Mouse (Mus musculus) left cerebral cortex, adult 8-10 months (tissue): ENCODE measurements around the gene Cemip2. TPM values are rescaled to one million over a fixed set of nuclear protein-coding genes. Genes with fewer than 3 reads are reported as not detected.
"Not testable (repeated sequence)": the region's sequence is repeated elsewhere in the genome, so short reads cannot be mapped to it uniquely, and the experiment has no call there.

Experiments
- DNase-seq, 2 experiments: peaks; one replicate each; pipeline ENCODE4 v3.0.0; 2022; ENCODE audit warnings: low spot score in 2 of 2
- total RNA-seq, 4 experiments: library from RNA; stranded (reverse); gene quantifications; 2 replicates each; pipeline ENCODE4 v1.2.4; 2022

Gene Cemip2
- total RNA-seq, 4 experiments from 2014 or later, result 11.1 to 13.8 (median 11.5) TPM

GRCm38 (mm10) chr19:21862991-21863931, 85.1 kb downstream of the Cemip2 start:
- DNase-seq, result no peak

GRCm38 (mm10) chr19:21865242-21866055, 87.3 kb downstream of the Cemip2 start:
- DNase-seq, result no peak

- DNase-seq, result no peak
These were observed 88.0 kb downstream of the Cemip2 start for GRCm38 (mm10) chr19:21866094-21866493.

- not testable (repeated sequence) for DNase-seq
These were observed 88.6 kb downstream of the Cemip2 start for GRCm38 (mm10) chr19:21866756-21867155.

GRCm38 (mm10) chr19:21868471-21868870, 90.3 kb downstream of the Cemip2 start:
- no peak for DNase-seq

- no peak for DNase-seq
These were observed 104.2 kb downstream of the Cemip2 start for GRCm38 (mm10) chr19:21882110-21882940.

GRCm38 (mm10) chr19:21883053-21883452, 104.9 kb downstream of the Cemip2 start:
- DNase-seq, result no peak

- no peak for DNase-seq
These were observed 105.8 kb downstream of the Cemip2 start for GRCm38 (mm10) chr19:21883922-21884321.

GRCm38 (mm10) chr19:21884385-21884784, 106.2 kb downstream of the Cemip2 start:
- DNase-seq, result no peak

- DNase-seq, result no peak
These were observed 108.1 kb downstream of the Cemip2 start for GRCm38 (mm10) chr19:21886166-21886657.

- DNase-seq, result no peak
These were observed 112.6 kb downstream of the Cemip2 start for GRCm38 (mm10) chr19:21890699-21891098.

GRCm38 (mm10) chr19:21894792-21895191, 116.7 kb downstream of the Cemip2 start:
- no peak for DNase-seq

GRCm38 (mm10) chr19:21895540-21895939, 117.4 kb downstream of the Cemip2 start:
- no peak for DNase-seq

GRCm38 (mm10) chr19:21897122-21897827, 119.1 kb downstream of the Cemip2 start:
- no peak for DNase-seq

GRCm38 (mm10) chr19:21898015-21898939, 120.1 kb downstream of the Cemip2 start:
- DNase-seq, result no peak
